Mouse (Mus musculus) c-Kit-positive CD71-positive TER-119-positive erythroid progenitor cells, embryonic 14.5 days (primary cell): ENCODE data around the gene Tmie.
A peak's percentile ranks its signal among the peaks of the same experiment; 100 is the strongest.

ENCODE experiments used
- DNase-seq: peaks from one replicate; pipeline ENCODE4 v3.0.0-alpha.2; 2013; ENCODE audit warnings: low spot score

The Tmie gene

GRCm38 (mm10) chr9:110888935-110889334 lies 9.0 kb upstream of the Tmie start:
- DNase-seq = no peak

- DNase-seq = no peak
Observed at GRCm38 (mm10) chr9:110887388-110888303, 7.7 kb upstream of the Tmie start.

GRCm38 (mm10) chr9:110881953-110882352 lies 2.0 kb upstream of the Tmie start:
- DNase-seq = no peak

GRCm38 (mm10) chr9:110880772-110881171 lies 859 bp upstream of the Tmie start:
- DNase-seq = no peak

- DNase-seq = no peak
Observed at GRCm38 (mm10) chr9:110879191-110879920, 557 bp downstream of the Tmie start, which contains the start of gene Als2cl. Als2cl (plus strand) TSS chr9:110879870.

- no peak for DNase-seq
Observed at GRCm38 (mm10) chr9:110877888-110878287, 2.0 kb downstream of the Tmie start.

- DNase-seq = no peak
Observed at GRCm38 (mm10) chr9:110877353-110877752, 2.6 kb downstream of the Tmie start.

GRCm38 (mm10) chr9:110875288-110875695 lies 4.6 kb downstream of the Tmie start:
- no peak for DNase-seq

- DNase-seq = no peak
Observed at GRCm38 (mm10) chr9:110874660-110875191, 5.2 kb downstream of the Tmie start.

GRCm38 (mm10) chr9:110873681-110874659 lies 5.9 kb downstream of the Tmie start:
- no peak for DNase-seq

- DNase-seq = peak; percentile 51
Observed at GRCm38 (mm10) chr9:110871030-110871429, 8.9 kb downstream of the Tmie start.

- peak; percentile 16 for DNase-seq
Observed at GRCm38 (mm10) chr9:110858967-110859596, 20.8 kb downstream of the Tmie start.

- DNase-seq = no peak
Observed at GRCm38 (mm10) chr9:110858523-110858922, 21.4 kb downstream of the Tmie start.

- DNase-seq = no peak
Observed at GRCm38 (mm10) chr9:110857781-110858472, 22.0 kb downstream of the Tmie start, which contains the start of gene Prss50. Prss50 (plus strand) TSS chr9:110857967.

- no peak for DNase-seq
Observed at GRCm38 (mm10) chr9:110856920-110857319, 23.0 kb downstream of the Tmie start.

GRCm38 (mm10) chr9:110855903-110856302 lies 24.0 kb downstream of the Tmie start:
- DNase-seq = no peak

GRCm38 (mm10) chr9:110849162-110849561 lies 30.8 kb downstream of the Tmie start:
- DNase-seq = no peak

GRCm38 (mm10) chr9:110844206-110844605 lies 35.7 kb downstream of the Tmie start, which contains the start of gene Prss46:
Prss46 (plus strand) TSS chr9:110844506.
- no peak for DNase-seq

- no peak for DNase-seq
Observed at GRCm38 (mm10) chr9:110841438-110841837, 38.5 kb downstream of the Tmie start.

- no peak for DNase-seq
Observed at GRCm38 (mm10) chr9:110840905-110841304, 39.0 kb downstream of the Tmie start.
